Mouse (Mus musculus): ENCODE measurements around the gene Olfr544.
"Not testable (repeated sequence)": the region's sequence is repeated elsewhere in the genome, so short reads cannot be mapped to it uniquely, and the experiment has no call there.

Gene Olfr544

GRCm38 (mm10) chr7:102488161-102488560, at the start of gene Olfr544:
TSS of gene Olfr544 (minus strand) at chr7:102488313.
- DNase-seq (ENCODE audit: low read depth, low spot score) = no peak

DNA sequence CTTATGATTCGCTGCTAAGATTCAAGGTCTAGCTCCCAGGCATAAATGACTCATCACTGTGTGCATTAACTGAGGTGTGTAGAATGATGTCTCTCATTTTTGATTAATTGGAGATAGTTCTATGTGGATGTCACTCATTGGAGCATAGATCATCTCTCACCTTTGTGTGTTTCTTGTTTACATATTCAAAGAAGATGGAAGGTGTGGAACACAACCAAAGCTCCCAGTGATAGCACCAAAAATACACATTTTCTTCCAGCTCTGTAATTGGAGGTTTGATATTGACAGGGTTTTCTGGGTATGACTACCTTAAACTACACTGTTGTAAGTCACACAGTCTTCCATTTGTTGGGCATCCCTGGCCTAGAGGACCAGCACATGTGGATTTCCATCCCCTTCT, 46.3 kb upstream of the Olfr544 start, which contains the start of gene Olfr547:
Gene Olfr547 (plus strand): TSS at position 301 of the 400 bp plus-strand sequence.
- DNase-seq (ENCODE audit: low read depth, low spot score) = no peak

- DNase-seq (ENCODE audit: low read depth, low spot score) = no peak
Measured at GRCm38 (mm10) chr7:102529052-102529451, 40.9 kb upstream of the Olfr544 start.

GRCm38 (mm10) chr7:102517051-102517335, 28.9 kb upstream of the Olfr544 start:
- DNase-seq (ENCODE audit: low read depth, low spot score) = peak; percentile 31

- DNase-seq (ENCODE audit: low read depth, low spot score) = peak; percentile 65
Measured at GRCm38 (mm10) chr7:102516261-102517050, 28.3 kb upstream of the Olfr544 start.

DNA sequence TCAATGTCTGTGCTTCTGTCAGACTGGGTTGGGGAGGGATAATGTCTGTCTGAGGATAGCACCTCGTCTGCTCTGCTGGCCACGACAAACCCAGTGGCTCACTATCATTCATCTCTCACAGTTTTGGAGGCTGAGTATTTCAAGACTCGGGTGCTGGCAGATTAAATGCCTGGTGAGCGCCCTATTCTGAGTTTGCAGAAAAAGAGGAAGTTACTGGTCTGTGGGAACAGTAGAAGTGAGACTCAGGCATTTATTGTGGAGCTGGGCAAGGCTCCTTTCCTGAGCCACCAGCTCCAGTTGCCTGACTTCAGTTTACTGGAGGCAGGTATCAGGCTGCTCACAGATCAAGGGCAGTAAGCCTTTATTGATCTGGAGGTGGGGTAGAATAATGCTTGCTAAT, 26.0 kb upstream of the Olfr544 start:
- DNase-seq (ENCODE audit: low read depth, low spot score) = no peak

- peak; percentile 84 for DNase-seq (ENCODE audit: low read depth, low spot score)
Measured at GRCm38 (mm10) chr7:102512814-102513435, 24.8 kb upstream of the Olfr544 start.

- DNase-seq (ENCODE audit: low read depth, low spot score) = no peak
Measured at GRCm38 (mm10) chr7:102511927-102512326, 23.8 kb upstream of the Olfr544 start.

DNA sequence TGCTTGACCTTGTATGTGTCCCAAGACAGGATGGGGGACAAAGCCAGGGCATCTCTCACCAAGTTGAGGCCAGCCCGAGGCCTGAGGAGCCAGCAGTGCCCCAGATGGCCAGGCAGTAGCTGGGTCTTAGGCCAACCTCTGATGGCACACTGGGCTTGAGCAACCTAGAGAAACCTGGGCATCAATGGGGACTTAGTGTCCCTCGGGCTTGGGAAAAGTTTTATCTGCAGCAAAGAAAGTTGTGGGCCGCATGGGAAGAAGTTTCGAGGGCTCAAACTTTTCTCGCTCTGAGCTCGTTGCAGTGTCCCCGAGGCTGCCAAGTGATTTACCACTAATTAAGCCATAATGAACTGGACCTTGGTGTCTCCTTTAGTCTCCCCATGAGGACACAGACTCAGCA, 21.6 kb upstream of the Olfr544 start:
- DNase-seq (ENCODE audit: low read depth, low spot score) = no peak

- DNase-seq (ENCODE audit: low read depth, low spot score) = no peak
Measured at GRCm38 (mm10) chr7:102508666-102509065, 20.6 kb upstream of the Olfr544 start.

- DNase-seq (ENCODE audit: low read depth, low spot score) = no peak
Measured at GRCm38 (mm10) chr7:102508066-102508465, 20.0 kb upstream of the Olfr544 start.

DNA sequence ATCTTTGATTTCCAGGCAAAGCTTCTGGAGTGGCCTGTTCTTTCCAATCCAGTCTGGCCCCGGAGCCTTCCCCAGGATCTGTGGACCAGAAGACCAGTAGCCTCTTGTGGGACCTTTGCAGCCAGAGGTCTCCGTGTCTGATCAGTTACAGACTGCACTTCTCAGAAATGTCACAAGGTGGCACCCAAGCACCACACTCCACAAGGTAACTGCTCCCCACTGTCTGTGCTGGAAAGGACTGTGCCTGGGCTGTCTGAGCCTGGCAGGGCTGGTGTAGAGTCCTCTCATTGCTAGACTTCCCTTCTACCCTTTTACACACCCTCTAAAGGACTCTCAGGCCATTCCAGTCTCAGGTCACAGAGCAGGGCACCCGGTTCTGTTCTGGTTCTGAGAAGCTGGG, 18.7 kb upstream of the Olfr544 start:
- DNase-seq (ENCODE audit: low read depth, low spot score) = peak; percentile 79

DNA sequence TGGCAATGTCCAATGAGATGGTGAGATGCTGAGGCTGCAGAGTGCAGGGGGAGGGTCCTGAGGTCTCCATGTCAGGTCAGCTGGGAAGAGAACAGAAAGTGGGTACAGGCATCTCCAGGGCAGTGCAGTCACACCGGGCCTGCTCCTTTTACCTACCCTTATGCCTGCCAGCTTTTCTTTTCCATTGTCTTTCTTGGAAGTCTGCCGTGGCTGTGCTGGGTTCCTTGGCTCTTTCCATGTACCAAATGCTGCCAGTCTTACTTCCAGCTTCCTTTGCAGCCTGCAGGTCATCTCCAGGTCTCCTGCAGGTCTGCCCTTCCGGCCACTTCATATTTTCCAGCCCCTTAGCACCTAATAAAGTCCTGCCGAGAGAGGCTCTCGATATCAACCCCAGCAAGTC, 13.9 kb upstream of the Olfr544 start:
- DNase-seq (ENCODE audit: low read depth, low spot score) = peak; percentile 75

DNA sequence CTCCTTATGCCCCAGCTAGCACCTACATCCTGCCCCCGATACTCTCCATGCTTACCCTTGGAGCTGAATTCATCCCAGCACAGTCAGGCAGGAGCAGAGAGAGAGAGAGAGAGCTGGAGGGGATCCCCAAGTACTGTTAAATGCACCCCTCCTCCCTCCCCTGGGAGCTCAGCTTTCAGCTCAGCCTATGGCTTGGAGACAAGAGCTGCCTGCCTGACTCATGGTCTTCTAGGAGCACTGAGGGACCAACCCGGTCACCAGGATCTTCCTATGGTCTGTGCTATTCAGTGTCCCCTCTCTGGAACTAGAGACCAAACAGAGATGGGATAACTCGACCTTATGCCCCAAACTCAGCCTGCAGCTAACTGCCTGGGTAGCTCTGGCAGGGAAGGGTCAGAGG, 11.4 kb upstream of the Olfr544 start, which contains the start of gene Olfr545:
Gene Olfr545 (minus strand): TSS at position 101 of the 400 bp plus-strand sequence.
- DNase-seq (ENCODE audit: low read depth, low spot score) = no peak

DNA sequence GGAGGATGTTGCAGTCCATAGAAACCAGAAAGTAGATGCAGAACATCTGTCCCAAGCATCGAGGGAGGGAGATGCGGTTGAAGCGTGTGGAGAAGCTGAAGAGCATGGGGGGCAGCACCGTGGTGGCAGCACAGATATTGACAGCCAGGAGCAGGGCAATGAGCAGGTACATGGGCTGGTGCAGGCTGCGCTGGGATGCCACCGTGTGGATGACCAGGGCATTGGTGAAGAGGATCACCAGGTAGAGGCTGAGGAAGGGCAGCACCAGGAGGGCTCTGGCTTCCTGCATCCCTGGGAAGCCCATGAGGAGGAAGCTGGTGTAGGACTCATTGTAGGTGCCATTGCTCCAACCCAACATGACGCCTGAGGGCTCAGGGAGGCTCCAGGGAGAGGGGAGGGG, 6.3 kb upstream of the Olfr544 start:
- not testable (repeated sequence) for DNase-seq (ENCODE audit: low read depth, low spot score)

- no peak for DNase-seq (ENCODE audit: low read depth, low spot score)
Measured at GRCm38 (mm10) chr7:102486105-102486504, 2.0 kb downstream of the Olfr544 start.

DNA sequence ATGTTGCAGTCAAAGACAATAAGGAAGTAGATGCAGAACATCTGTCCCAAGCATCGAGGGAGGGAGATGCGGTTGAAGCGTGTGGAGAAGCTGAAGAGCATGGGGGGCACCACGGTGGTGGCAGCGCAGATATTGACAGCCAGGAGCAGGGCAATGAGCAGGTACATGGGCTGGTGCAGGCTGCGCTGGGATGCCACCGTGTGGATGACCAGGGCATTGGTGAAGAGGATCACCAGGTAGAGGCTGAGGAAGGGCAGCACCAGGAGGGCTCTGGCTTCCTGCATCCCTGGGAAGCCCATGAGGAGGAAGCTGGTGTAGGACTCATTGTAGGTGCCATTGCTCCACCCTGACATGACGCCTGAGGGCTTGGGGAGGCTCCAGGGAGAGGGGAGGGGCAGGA, 3.3 kb downstream of the Olfr544 start:
- not testable (repeated sequence) for DNase-seq (ENCODE audit: low read depth, low spot score)

GRCm38 (mm10) chr7:102483665-102484064, 4.4 kb downstream of the Olfr544 start:
- peak; percentile 3 for DNase-seq (ENCODE audit: low read depth, low spot score)

DNA sequence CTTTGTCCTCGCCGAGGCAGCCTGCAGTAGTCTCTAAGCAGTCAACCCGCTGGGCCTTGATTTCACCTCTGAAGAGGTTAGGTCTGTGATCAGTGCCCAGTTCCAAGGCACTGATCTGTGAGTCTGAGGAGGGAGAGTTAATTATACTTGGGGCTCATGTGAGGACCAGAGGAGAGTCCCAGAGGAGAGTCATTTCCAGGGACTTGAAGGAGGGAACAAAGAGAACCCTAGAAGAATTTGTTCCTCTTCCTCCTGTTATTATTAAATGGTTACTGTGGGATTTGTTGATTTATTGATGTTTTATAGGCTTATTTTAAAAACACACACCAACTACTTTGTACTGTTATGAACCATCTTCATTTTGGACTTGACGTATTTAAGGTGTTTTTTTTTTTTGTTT, 6.5 kb downstream of the Olfr544 start, which contains the start of gene Olfr543:
Gene Olfr543 (minus strand): TSS at position 101 of the 400 bp plus-strand sequence.
- DNase-seq (ENCODE audit: low read depth, low spot score) = no peak

- no peak for DNase-seq (ENCODE audit: low read depth, low spot score)
Measured at GRCm38 (mm10) chr7:102480821-102481220, 7.3 kb downstream of the Olfr544 start.

GRCm38 (mm10) chr7:102479368-102480078, 8.6 kb downstream of the Olfr544 start:
- peak; percentile 3 for DNase-seq (ENCODE audit: low read depth, low spot score)

GRCm38 (mm10) chr7:102478926-102479325, 9.2 kb downstream of the Olfr544 start:
- DNase-seq (ENCODE audit: low read depth, low spot score) = no peak

Measured in brain, adult 2 months (tissue).